10 mouse cellular contexts compared by ENCODE assay signal in the genomic region with DNA sequence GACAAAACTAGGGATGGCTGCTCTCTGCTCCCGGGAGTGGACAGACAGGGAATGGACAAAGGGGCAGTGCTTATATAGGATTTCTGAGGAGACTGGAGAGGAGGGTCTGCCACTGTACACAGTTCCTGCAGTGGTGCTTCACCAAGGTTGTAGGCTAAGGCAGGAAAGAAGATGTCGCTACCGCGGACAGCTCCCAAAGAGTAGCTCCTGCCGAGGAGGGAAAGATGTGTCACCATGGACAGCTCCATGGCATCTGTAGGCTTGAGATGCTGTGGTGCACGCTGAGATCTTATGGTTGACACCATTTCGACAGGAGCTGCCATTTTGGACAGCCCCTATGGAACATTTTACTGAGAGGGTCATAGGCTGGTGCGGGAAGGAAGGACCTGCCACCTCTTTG. TPM values are rescaled to one million over a fixed set of nuclear protein-coding genes. Genes with fewer than 3 reads are reported as not detected.
A peak's percentile ranks its signal among the peaks of the same experiment; 100 is the strongest.
DNase-seq lines count a peak whose midpoint lies in the region; ATAC-seq and TF ChIP-seq lines count a peak whose summit lies in the region.
"Had no signal": no experiment of that assay in that cellular context is flagged by ENCODE, and none has a peak within 500 bp of the region (broad histone marks: within the 10 kb centered on the region; RNA-seq: fewer than 3 reads in every experiment).

No protein-coding gene starts in this region.

- H3K27ac ChIP-seq in neural tube, embryonic 15.5 days (replicated peaks) = no peak overlapping the region
- H3K27ac ChIP-seq in liver, adult 2 months (replicated peaks; ENCODE audit: insufficient read depth, low read depth, low read length) = no peak overlapping the region
- no peak overlapping the region for H3K27ac ChIP-seq in stomach, postnatal 0 days (replicated peaks)
- no peak overlapping the region for H3K27ac ChIP-seq in forebrain, embryonic 16.5 days (ENCODE audit: low read length)
- H3K27ac ChIP-seq: neural tube, embryonic 13.5 days had no signal

- no peaks in the 10 kb centered on the region for H3K79me2 ChIP-seq in liver, adult 2 months (ENCODE audit: control insufficient read depth, insufficient read depth, low read length)

- H3K4me1 ChIP-seq in neural tube, embryonic 15.5 days = no peaks in the 10 kb centered on the region
- H3K4me1 ChIP-seq in liver, adult 2 months (ENCODE audit: control insufficient read depth, insufficient read depth, low read length) = no peaks in the 10 kb centered on the region
- no peaks in the 10 kb centered on the region for H3K4me1 ChIP-seq in stomach, postnatal 0 days (replicated peaks; ENCODE audit: control insufficient read depth, insufficient read depth)
- H3K4me1 ChIP-seq in forebrain, embryonic 16.5 days (replicated peaks; ENCODE audit: control insufficient read depth, insufficient read depth, low read length) = no peaks in the 10 kb centered on the region
- H3K4me1 ChIP-seq: neural tube, embryonic 13.5 days had no signal

- no peaks in the 10 kb centered on the region for H3K9me3 ChIP-seq in neural tube, embryonic 15.5 days (replicated peaks)
- no peaks in the 10 kb centered on the region for H3K9me3 ChIP-seq in stomach, postnatal 0 days (ENCODE audit: control insufficient read depth, low read length)
- no peaks in the 10 kb centered on the region for H3K9me3 ChIP-seq in forebrain, embryonic 16.5 days (ENCODE audit: control insufficient read depth, low read length)
- H3K9me3 ChIP-seq: neural tube, embryonic 13.5 days had no signal

- H3K36me3 ChIP-seq in neural tube, embryonic 15.5 days = no peaks in the 10 kb centered on the region
- no peaks in the 10 kb centered on the region for H3K36me3 ChIP-seq in liver, adult 2 months (ENCODE audit: control insufficient read depth, insufficient read depth, low read length)
- H3K36me3 ChIP-seq in stomach, postnatal 0 days (ENCODE audit: control insufficient read depth, insufficient read depth, low read length) = no peaks in the 10 kb centered on the region
- H3K36me3 ChIP-seq in forebrain, embryonic 16.5 days (ENCODE audit: control insufficient read depth, insufficient read depth) = no peaks in the 10 kb centered on the region
- H3K36me3 ChIP-seq: neural tube, embryonic 13.5 days had no signal

- ATAC-seq in neural tube, embryonic 15.5 days (ENCODE audit: low FRiP score) = no peak
- ATAC-seq in stomach, postnatal 0 days (ENCODE audit: low FRiP score, low TSS enrichment) = peak; percentile 40; the same call in 1 of the 2 replicates
- no peak for ATAC-seq in forebrain, embryonic 16.5 days

- TF ChIP-seq POLR2A in liver, adult 2 months (IDR thresholded peaks at IDR 0.05; ENCODE audit: extremely low read depth, insufficient read depth, low read length) = no peak

- WGBS in neural tube, embryonic 15.5 days = 33% methylated on average over 8 of the region's 8 CpGs
- 26% methylated on average over 8 of the region's 8 CpGs for WGBS in liver, adult 2 months
- WGBS in stomach, postnatal 0 days = 21% methylated on average over 8 of the region's 8 CpGs
- 32% methylated on average over 8 of the region's 8 CpGs for WGBS in forebrain, embryonic 16.5 days

- no peak for TF ChIP-seq CTCF in liver, adult 2 months (IDR thresholded peaks at IDR 0.05; ENCODE audit: low read depth, low read length)
- no peak for TF ChIP-seq CTCF in stomach, postnatal 0 days (IDR thresholded peaks at IDR 0.05; ENCODE audit: low read depth)

- no peaks in the 10 kb centered on the region for H3K27me3 ChIP-seq in neural tube, embryonic 15.5 days (replicated peaks)
- H3K27me3 ChIP-seq in liver, adult 2 months (ENCODE audit: control insufficient read depth, insufficient read depth, low read length) = no peaks in the 10 kb centered on the region
- H3K27me3 ChIP-seq in stomach, postnatal 0 days (ENCODE audit: control insufficient read depth, insufficient read depth, low read length) = no peaks in the 10 kb centered on the region
- no peaks in the 10 kb centered on the region for H3K27me3 ChIP-seq in forebrain, embryonic 16.5 days (replicated peaks; ENCODE audit: control insufficient read depth, insufficient read depth, low read length)
- H3K27me3 ChIP-seq: neural tube, embryonic 13.5 days had no signal

- H3K4me2 ChIP-seq in neural tube, embryonic 15.5 days = no peak overlapping the region
- no peak overlapping the region for H3K4me2 ChIP-seq in stomach, postnatal 0 days (replicated peaks; ENCODE audit: low read depth)
- no peak overlapping the region for H3K4me2 ChIP-seq in forebrain, embryonic 16.5 days (ENCODE audit: low read length)
- H3K4me2 ChIP-seq: neural tube, embryonic 13.5 days had no signal

- peak; percentile 49 for DNase-seq in neural tube, embryonic 10.5 days (ENCODE audit: extremely low spot score, low spot score)
- DNase-seq in adrenal gland, adult 2 months = peak; percentile 48
- DNase-seq in heart, postnatal 14 days = peak; percentile 54 to 73
- peak; percentile 22 for DNase-seq in liver, adult 2 months (ENCODE audit: extremely low read depth, low read depth, low spot score)
- peak; percentile 65 for DNase-seq in stomach, postnatal 0 days (ENCODE audit: low spot score)
- DNase-seq in MN1 (ENCODE audit: low spot score) = no peak

- no peak overlapping the region for H3K9ac ChIP-seq in neural tube, embryonic 15.5 days (replicated peaks)
- no peak overlapping the region for H3K9ac ChIP-seq in liver, adult 2 months (ENCODE audit: low read depth, low read length)
- H3K9ac ChIP-seq in stomach, postnatal 0 days (ENCODE audit: low read length) = no peak overlapping the region
- H3K9ac ChIP-seq in forebrain, embryonic 16.5 days (replicated peaks; ENCODE audit: low read depth, low read length) = no peak overlapping the region
- H3K9ac ChIP-seq: neural tube, embryonic 13.5 days had no signal

- no peak overlapping the region for H3K4me3 ChIP-seq in neural tube, embryonic 15.5 days (replicated peaks)
- no peak overlapping the region for H3K4me3 ChIP-seq in liver, adult 2 months (ENCODE audit: insufficient read depth, low read depth, low read length)
- no peak overlapping the region for H3K4me3 ChIP-seq in stomach, postnatal 0 days (ENCODE audit: low read depth, low read length)
- no peak overlapping the region for H3K4me3 ChIP-seq in forebrain, embryonic 16.5 days (replicated peaks; ENCODE audit: low read length)
- H3K4me3 ChIP-seq: erythroblast, embryonic 14.5 days; neural tube, embryonic 13.5 days had no signal

- no peak for TF ChIP-seq EP300 in stomach, postnatal 0 days (optimal IDR thresholded peaks at IDR 0.05)

- intact Hi-C loops in heart, postnatal 14 days (cut with DNase I) = no loop called here

RNA-seq across cellular contexts. Expression of a gene that starts 8.6 kb away (rescaled TPM):
- polyA plus RNA-seq in neural tube, embryonic 15.5 days (2015; fragmentation: Nextera tagmentation; extraction: Ambion mirVana) = 0.17 and 0.47 TPM in 2 replicates
- total RNA-seq in adrenal gland, adult 2 months (2021) = 1 to 10 TPM; 1.8 to 2.1 TPM
- 0.50 and 0.55 TPM in 2 replicates for polyA plus RNA-seq in adrenal gland, adult 2 months (2012; rRNA removed)
- under 1 TPM; 0.44 to 0.50 TPM for total RNA-seq in heart, postnatal 14 days (2021)
- total RNA-seq in liver, adult 2 months (2014; rRNA removed) = 4.8 and 5.7 TPM in 2 replicates
- 0.31 and 1.0 TPM in 2 replicates for polyA plus RNA-seq in liver, adult 2 months (2012; rRNA removed)
- polyA plus RNA-seq in stomach, postnatal 0 days (2015; fragmentation: Nextera tagmentation; extraction: Ambion mirVana) = 1.1 and 1.2 TPM in 2 replicates
- 0.05 and 0.13 TPM in 2 replicates for polyA plus RNA-seq in forebrain, embryonic 16.5 days (2015; fragmentation: Nextera tagmentation; extraction: Ambion mirVana)
- polyA plus RNA-seq: erythroblast, embryonic 14.5 days had no signal

RNA-seq across cellular contexts. Expression of a gene that starts 35.6 kb away (rescaled TPM):
- polyA plus RNA-seq in neural tube, embryonic 15.5 days (2015; fragmentation: Nextera tagmentation; extraction: Ambion mirVana) = 0.18 and 0.59 TPM in 2 replicates
- total RNA-seq in adrenal gland, adult 2 months (2021) = 1 to 10 TPM; 1.1 to 7.7 TPM
- 2.4 and 4.6 TPM in 2 replicates for polyA plus RNA-seq in adrenal gland, adult 2 months (2012; rRNA removed)
- total RNA-seq in heart, postnatal 14 days (2021) = under 1 TPM; 0.32 to 0.33 TPM
- total RNA-seq in liver, adult 2 months (2014; rRNA removed) = 1.2 and 1.3 TPM in 2 replicates
- 0.19 and 0.59 TPM in 2 replicates for polyA plus RNA-seq in liver, adult 2 months (2012; rRNA removed)
- polyA plus RNA-seq in stomach, postnatal 0 days (2015; fragmentation: Nextera tagmentation; extraction: Ambion mirVana) = 0.40 and 0.50 TPM in 2 replicates
- 0.09 and 0.13 TPM in 2 replicates for polyA plus RNA-seq in forebrain, embryonic 16.5 days (2015; fragmentation: Nextera tagmentation; extraction: Ambion mirVana)
- polyA plus RNA-seq: erythroblast, embryonic 14.5 days had no signal
